ENCODE assay signal across 8 mouse cellular contexts in genomic region chr8:122106270-122106669, GRCm38 (mm10).
A peak's percentile ranks its signal among the peaks of the same experiment; 100 is the strongest.
DNase-seq lines count a peak whose midpoint lies in the region; ATAC-seq and TF ChIP-seq lines count a peak whose summit lies in the region.

No protein-coding gene starts in this region.

- H3K9me3 ChIP-seq in forebrain, embryonic 13.5 days (replicated peaks), result no peaks in the 10 kb centered on the region
- no peaks in the 10 kb centered on the region for H3K9me3 ChIP-seq in forebrain, embryonic 10.5 days
- H3K9me3 ChIP-seq in hindbrain, embryonic 14.5 days (ENCODE audit: control insufficient read depth, low read length), result no peaks in the 10 kb centered on the region
- no peaks in the 10 kb centered on the region for H3K9me3 ChIP-seq in lung, embryonic 14.5 days (ENCODE audit: low read depth, low read length)

- TF ChIP-seq CTCF in lung, embryonic 14.5 days (IDR thresholded peaks at IDR 0.05; ENCODE audit: low read depth), result no peak

- no peak overlapping the region for H3K4me2 ChIP-seq in forebrain, embryonic 13.5 days
- H3K4me2 ChIP-seq in hindbrain, embryonic 14.5 days (replicated peaks), result no peak overlapping the region
- H3K4me2 ChIP-seq in lung, embryonic 14.5 days, result no peak overlapping the region

- no peak for DNase-seq in forebrain, embryonic 10.5 days (ENCODE audit: extremely low spot score, low spot score)
- peak; percentile 31 for DNase-seq in urinary bladder, postnatal 25 days (ENCODE audit: low spot score)
- no peak for DNase-seq in urinary bladder, postnatal 10 days (ENCODE audit: low spot score)
- peak; percentile 81 for DNase-seq in hindbrain, embryonic 14.5 days (ENCODE audit: low spot score)
- DNase-seq in lung, embryonic 14.5 days, result peak; percentile 97
- DNase-seq in cerebellum, postnatal 36 days, result no peak
- DNase-seq in frontal cortex, postnatal 25 days (ENCODE audit: low spot score in 2 of 2), result no peak

- H3K4me1 ChIP-seq in forebrain, embryonic 13.5 days, result peaks cover 7% of the 10 kb centered on the region
- peaks cover 26% of the 10 kb centered on the region for H3K4me1 ChIP-seq in forebrain, embryonic 10.5 days
- peaks cover 21% of the 10 kb centered on the region for H3K4me1 ChIP-seq in hindbrain, embryonic 14.5 days (replicated peaks; ENCODE audit: control insufficient read depth, insufficient read depth, low read length)
- peaks cover 31% of the 10 kb centered on the region for H3K4me1 ChIP-seq in lung, embryonic 14.5 days (ENCODE audit: insufficient read depth)

- H3K27me3 ChIP-seq in forebrain, embryonic 13.5 days, result no peaks in the 10 kb centered on the region
- H3K27me3 ChIP-seq in forebrain, embryonic 10.5 days (ENCODE audit: poor library complexity, severe bottlenecking), result peaks cover 5% of the 10 kb centered on the region; the same call in 1 of the 2 replicates
- H3K27me3 ChIP-seq in hindbrain, embryonic 14.5 days (ENCODE audit: control insufficient read depth, insufficient read depth, low read length), result no peaks in the 10 kb centered on the region
- H3K27me3 ChIP-seq in lung, embryonic 14.5 days (ENCODE audit: insufficient read depth, low read length), result no peaks in the 10 kb centered on the region

- peak; percentile 59 for ATAC-seq in forebrain, embryonic 13.5 days
- ATAC-seq in hindbrain, embryonic 14.5 days (ENCODE audit: low FRiP score), result peak; percentile 59; the same call in 1 of the 2 replicates
- ATAC-seq in lung, embryonic 14.5 days (ENCODE audit: insufficient read depth), result peak; percentile 59

- 66% methylated on average over 9 of the region's 9 CpGs for WGBS in forebrain, embryonic 13.5 days
- 88% methylated on average over 9 of the region's 9 CpGs for WGBS in forebrain, embryonic 10.5 days
- 19% methylated on average over 9 of the region's 9 CpGs for WGBS in hindbrain, embryonic 14.5 days
- 14% methylated on average over 9 of the region's 9 CpGs for WGBS in lung, embryonic 14.5 days

- H3K36me3 ChIP-seq in forebrain, embryonic 13.5 days (ENCODE audit: poor library complexity, severe bottlenecking), result no peaks in the 10 kb centered on the region
- H3K36me3 ChIP-seq in forebrain, embryonic 10.5 days (replicated peaks), result no peaks in the 10 kb centered on the region
- no peaks in the 10 kb centered on the region for H3K36me3 ChIP-seq in hindbrain, embryonic 14.5 days (replicated peaks; ENCODE audit: control insufficient read depth, insufficient read depth)
- no peaks in the 10 kb centered on the region for H3K36me3 ChIP-seq in lung, embryonic 14.5 days (ENCODE audit: insufficient read depth)

- no peak overlapping the region for H3K9ac ChIP-seq in forebrain, embryonic 13.5 days
- no peak overlapping the region for H3K9ac ChIP-seq in hindbrain, embryonic 14.5 days
- no peak overlapping the region for H3K9ac ChIP-seq in lung, embryonic 14.5 days

- no peak overlapping the region for H3K27ac ChIP-seq in forebrain, embryonic 13.5 days
- H3K27ac ChIP-seq in forebrain, embryonic 10.5 days, result no peak overlapping the region
- peak overlapping the region; percentile 56; the same call in 1 of the 2 replicates for H3K27ac ChIP-seq in hindbrain, embryonic 14.5 days
- peak overlapping the region; percentile 31; the same call in 1 of the 2 replicates for H3K27ac ChIP-seq in lung, embryonic 14.5 days (ENCODE audit: low read depth)

- H3K4me3 ChIP-seq in forebrain, embryonic 13.5 days, result no peak overlapping the region
- H3K4me3 ChIP-seq in forebrain, embryonic 10.5 days, result no peak overlapping the region
- no peak overlapping the region for H3K4me3 ChIP-seq in hindbrain, embryonic 14.5 days (replicated peaks; ENCODE audit: low read length)
- no peak overlapping the region for H3K4me3 ChIP-seq in lung, embryonic 14.5 days (ENCODE audit: low read depth, low read length)

Comparison
In these comparisons a context has a peak if more than half of its experiments do, and no peak if none do; other contexts are left out.
1. DNase-seq: peak in urinary bladder, postnatal 25 days (single experiment), hindbrain, embryonic 14.5 days (single experiment) and lung, embryonic 14.5 days (single experiment); none in forebrain, embryonic 10.5 days (single experiment), urinary bladder, postnatal 10 days (single experiment), cerebellum, postnatal 36 days (0 of 2) and frontal cortex, postnatal 25 days (0 of 2).
2. H3K27ac ChIP-seq: peak in hindbrain, embryonic 14.5 days (single experiment) and lung, embryonic 14.5 days (single experiment); none in forebrain, embryonic 13.5 days (single experiment) and forebrain, embryonic 10.5 days (single experiment).
3. Peak in every context shown above with its lines, with median percentiles within 50 percentile points of each other: ATAC-seq.